Mouse (Mus musculus) limb, embryonic 14.5 days (tissue): ENCODE measurements around the gene BC052040. TPM values are rescaled to one million over a fixed set of nuclear protein-coding genes. Genes with fewer than 3 reads are reported as not detected.

Experiments used
- ATAC-seq: fragments of 200-750 bp; cut with Nextera tagmentation; 2 replicates; pipeline ENCODE4 v1.8.0; 2017; ENCODE audit warnings: low read depth, moderate number of reproducible peaks, moderate TSS enrichment; ENCODE audit not compliant: low FRiP score
- DNase-seq: peaks from one replicate; pipeline ENCODE4 v3.0.0-alpha.2; 2015; ENCODE audit warnings: low spot score
- H3K27ac ChIP-seq: fragments of 300-500 bp; sonication (generic); replicated peaks from 2 replicates; pipeline ENCODE4 v1.5.1; 2014; ENCODE audit warnings: low read depth, mild to moderate bottlenecking, low read length, moderate library complexity, mixed read lengths
- H3K27me3 ChIP-seq: fragments of 300-500 bp; sonication (generic); 2 replicates; pipeline ENCODE4 v1.6.1; 2014; ENCODE audit warnings: low read length, mixed read lengths; ENCODE audit not compliant: control insufficient read depth, insufficient read depth
- H3K36me3 ChIP-seq: fragments of 300-500 bp; sonication (generic); 2 replicates; pipeline ENCODE4 v1.6.1; 2014; ENCODE audit warnings: mild to moderate bottlenecking, low read length, moderate library complexity, mixed read lengths; ENCODE audit not compliant: control insufficient read depth, insufficient read depth
- H3K4me1 ChIP-seq: fragments of 300-500 bp; sonication (generic); 2 replicates; pipeline ENCODE4 v1.6.1; 2014; ENCODE audit warnings: antibody characterized with exemption, low read length, mixed read lengths; ENCODE audit not compliant: control insufficient read depth, insufficient read depth
- H3K4me2 ChIP-seq: fragments of 300-500 bp; sonication (generic); replicated peaks from 2 replicates; pipeline ENCODE4 v1.6.1; 2014; ENCODE audit warnings: low read depth, mild to moderate bottlenecking, low read length, moderate library complexity; ENCODE audit not compliant: severe bottlenecking
- H3K4me3 ChIP-seq: fragments of 300-500 bp; sonication (generic); replicated peaks from 2 replicates; pipeline ENCODE4 v1.5.1; 2014; ENCODE audit warnings: low read length
- H3K9ac ChIP-seq: fragments of 300-500 bp; sonication (generic); 2 replicates; pipeline ENCODE4 v1.6.1; 2014; ENCODE audit warnings: mild to moderate bottlenecking, low read depth, low read length, moderate library complexity; ENCODE audit not compliant: severe bottlenecking
- H3K9me3 ChIP-seq: fragments of 300-500 bp; sonication (generic); 2 replicates; pipeline ENCODE4 v1.6.1; 2016; ENCODE audit warnings: low read length; ENCODE audit not compliant: control insufficient read depth
- POLR2A ChIP-seq: fragments of 200-500 bp; IDR thresholded peaks from 2 replicates; pipeline ENCODE4 v1.8.0; 2012; ENCODE audit warnings: inconsistent platforms, mild to moderate bottlenecking, moderate library complexity, borderline replicate concordance; ENCODE audit not compliant: insufficient read depth, insufficient read length; ENCODE audit errors: extremely low read depth
- WGBS: fragments of 180-500 bp; shearing (Covaris S2); extraction: QIAGEN DNeasy Blood & Tissue Kit; methylation state at CpG from one replicate; pipeline ENCODE4 v1.1.7; 2014; 5-methylcytosine and 5-hydroxymethylcytosine counted together
- polyA plus RNA-seq, 2 experiments: library from polyadenylated mRNA; depleted of rRNA in 1 of 2; stranded (reverse) in 1 of 2; unstranded in 1 of 2; fragments of >200 nt; fragmentation: Nextera tagmentation in 1 of 2; extraction: Ambion mirVana in 1 of 2; gene quantifications; 2 replicates each; pipeline versions ENCODE4 v1.2.1 to v1.2.3; 2012 to 2014

Gene BC052040
- polyA plus RNA-seq, 2 experiments = 7.9 to 8.1 TPM

- WGBS = 39% methylated on average over 17 of the region's 17 CpGs
- no peaks in the 10 kb centered on the region for H3K9me3 ChIP-seq
- DNase-seq (no peak), ATAC-seq (0 out of 2 replicates have a peak, but pooled peaks have one; percentile 19)
- H3K27ac ChIP-seq = no peak overlapping the region
- H3K27me3 ChIP-seq = no peaks in the 10 kb centered on the region
- no peaks in the 10 kb centered on the region for H3K36me3 ChIP-seq
- H3K4me1 ChIP-seq = peaks cover 33% of the 10 kb centered on the region
- H3K4me3 ChIP-seq = no peak overlapping the region
- TF ChIP-seq POLR2A = no peak
- no peak overlapping the region for H3K9ac ChIP-seq
- no peak overlapping the region; the same call in 1 of the 2 replicates for H3K4me2 ChIP-seq
Observed at GRCm38 (mm10) chr2:115776924-115777860, 195.7 kb downstream of the BC052040 start.

- H3K9ac ChIP-seq = no peak overlapping the region
- ATAC-seq = no peak
- H3K27ac ChIP-seq = no peak overlapping the region
- no peaks in the 10 kb centered on the region for H3K36me3 ChIP-seq
- H3K4me1 ChIP-seq = peaks cover 22% of the 10 kb centered on the region
- no peak for DNase-seq
- H3K4me2 ChIP-seq = no peak overlapping the region
- no peaks in the 10 kb centered on the region for H3K9me3 ChIP-seq
- WGBS = 86% methylated on average over 5 of the region's 5 CpGs
- no peak for TF ChIP-seq POLR2A
- no peak overlapping the region for H3K4me3 ChIP-seq
- H3K27me3 ChIP-seq = no peaks in the 10 kb centered on the region
Observed at GRCm38 (mm10) chr2:115780546-115781011, 199.1 kb downstream of the BC052040 start.

GRCm38 (mm10) chr2:115785687-115786086 is 204.2 kb downstream of the BC052040 start:
- Histone ChIP-seq H3K27ac (no peak overlapping the region), H3K36me3 (no peaks in the 10 kb centered on the region), H3K4me1 (no peaks in the 10 kb centered on the region), H3K27me3 (no peaks in the 10 kb centered on the region), H3K4me3 (no peak overlapping the region), H3K4me2 (no peak overlapping the region), H3K9ac (no peak overlapping the region), H3K9me3 (no peaks in the 10 kb centered on the region)
- 37% methylated on average over 6 of the region's 6 CpGs for WGBS
- DNase-seq (no peak), ATAC-seq (no peak)
- no peak for TF ChIP-seq POLR2A

- Histone ChIP-seq H3K9ac (no peak overlapping the region), H3K9me3 (no peaks in the 10 kb centered on the region), H3K4me3 (no peak overlapping the region), H3K4me2 (no peak overlapping the region), H3K4me1 (no peaks in the 10 kb centered on the region), H3K27me3 (no peaks in the 10 kb centered on the region), H3K27ac (no peak overlapping the region), H3K36me3 (no peaks in the 10 kb centered on the region)
- no peak for DNase-seq
- WGBS = 82% methylated on average over 6 of the region's 6 CpGs
- no peak for ATAC-seq
- TF ChIP-seq POLR2A = no peak
Observed at GRCm38 (mm10) chr2:115798839-115799238, 217.3 kb downstream of the BC052040 start.

GRCm38 (mm10) chr2:115808376-115808775 is 226.9 kb downstream of the BC052040 start:
- TF ChIP-seq POLR2A = no peak
- H3K4me1 ChIP-seq = no peaks in the 10 kb centered on the region
- WGBS = 38% methylated on average over 4 of the region's 4 CpGs
- no peak for DNase-seq
- no peaks in the 10 kb centered on the region for H3K27me3 ChIP-seq
- H3K36me3 ChIP-seq = no peaks in the 10 kb centered on the region
- H3K27ac ChIP-seq = no peak overlapping the region
- no peak overlapping the region for H3K4me3 ChIP-seq
- no peak for ATAC-seq
- H3K4me2 ChIP-seq = no peak overlapping the region
- H3K9ac ChIP-seq = no peak overlapping the region
- no peaks in the 10 kb centered on the region for H3K9me3 ChIP-seq
